Mouse (Mus musculus): ENCODE results near the gene Pde3a.

DNA sequence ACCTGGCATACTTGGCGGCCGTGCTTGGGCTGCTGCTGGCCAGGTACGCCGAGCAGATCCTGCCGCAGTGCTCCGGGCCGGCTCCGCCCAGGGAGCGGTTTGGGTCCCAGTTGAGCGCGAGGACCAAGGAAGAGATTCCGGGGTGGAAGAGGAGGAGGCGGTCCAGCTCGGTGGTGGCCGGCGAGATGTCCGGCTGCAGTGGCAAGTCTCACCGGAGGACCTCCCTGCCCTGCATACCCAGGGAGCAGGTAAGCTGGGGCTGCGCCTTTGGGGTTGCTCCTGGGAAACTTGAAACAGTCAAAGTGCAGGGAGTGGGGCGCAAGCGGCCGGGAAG, 1.2 kb downstream of the Pde3a start:
- TF ChIP-seq EP300 (IDR thresholded peaks at IDR 0.05; ENCODE audit: low read depth) (no peak), CTCF (IDR thresholded peaks at IDR 0.05; ENCODE audit: low read depth) (no peak)

Measured in liver, embryonic 14.5 days (tissue).